Mouse (Mus musculus) bone marrow macrophage, adult 2 months (primary cell): ENCODE measurements around the gene Zfp341.

ENCODE experiments used
- CTCF ChIP-seq: IDR thresholded peaks from 2 replicates; pipeline ENCODE4 v1.5.1; 2012; ENCODE audit warnings: low read depth, mild to moderate bottlenecking, low read length, moderate library complexity
- POLR2A ChIP-seq: IDR thresholded peaks from 2 replicates; pipeline ENCODE4 v1.6.1; 2012; ENCODE audit warnings: mild to moderate bottlenecking, low read depth, low read length, borderline replicate concordance

GRCm38 (mm10) chr2:154571976-154572375 is 41.1 kb upstream of the Zfp341 start:
- TF ChIP-seq CTCF, result no peak
- no peak for TF ChIP-seq POLR2A
